Mouse (Mus musculus): ENCODE results near the gene Tedc1.
A peak's percentile ranks its signal among the peaks of the same experiment; 100 is the strongest.

Tedc1 gene

GRCm38 (mm10) chr12:113155887-113156539, at the start of gene Tedc1:
Gene Tedc1, plus strand, starts transcription at chr12:113156421.
- peak; percentile 99 for DNase-seq (ENCODE audit: low spot score in 2 of 2)

GRCm38 (mm10) chr12:113107431-113108124, 48.6 kb upstream of the Tedc1 start:
- no peak for DNase-seq (ENCODE audit: low spot score in 2 of 2)

GRCm38 (mm10) chr12:113108528-113109283, 47.5 kb upstream of the Tedc1 start:
- DNase-seq (ENCODE audit: low spot score in 2 of 2), result no peak

- no peak for DNase-seq (ENCODE audit: low spot score in 2 of 2)
Observed at GRCm38 (mm10) chr12:113109801-113110200, 46.4 kb upstream of the Tedc1 start.

GRCm38 (mm10) chr12:113114141-113114540, 42.1 kb upstream of the Tedc1 start:
- no peak for DNase-seq (ENCODE audit: low spot score in 2 of 2)

- DNase-seq (ENCODE audit: low spot score in 2 of 2), result no peak
Observed at GRCm38 (mm10) chr12:113114856-113115538, 41.2 kb upstream of the Tedc1 start.

GRCm38 (mm10) chr12:113119516-113120410, 36.5 kb upstream of the Tedc1 start:
- peak in 1 of 2 experiments; percentile 82 for DNase-seq (ENCODE audit: low spot score in 2 of 2)

GRCm38 (mm10) chr12:113124726-113125125, 31.5 kb upstream of the Tedc1 start:
- DNase-seq (ENCODE audit: low spot score in 2 of 2), result no peak

- no peak for DNase-seq (ENCODE audit: low spot score in 2 of 2)
Observed at GRCm38 (mm10) chr12:113130732-113131131, 25.5 kb upstream of the Tedc1 start.

- DNase-seq (ENCODE audit: low spot score in 2 of 2), result no peak
Observed at GRCm38 (mm10) chr12:113131601-113132000, 24.6 kb upstream of the Tedc1 start.

- no peak for DNase-seq (ENCODE audit: low spot score in 2 of 2)
Observed at GRCm38 (mm10) chr12:113132567-113132966, 23.7 kb upstream of the Tedc1 start.

- no peak for DNase-seq (ENCODE audit: low spot score in 2 of 2)
Observed at GRCm38 (mm10) chr12:113133260-113133659, 23.0 kb upstream of the Tedc1 start.

- no peak for DNase-seq (ENCODE audit: low spot score in 2 of 2)
Observed at GRCm38 (mm10) chr12:113133861-113134403, 22.3 kb upstream of the Tedc1 start.

- DNase-seq (ENCODE audit: low spot score in 2 of 2), result no peak
Observed at GRCm38 (mm10) chr12:113134502-113134901, 21.7 kb upstream of the Tedc1 start.

GRCm38 (mm10) chr12:113135401-113135800, 20.8 kb upstream of the Tedc1 start:
- no peak for DNase-seq (ENCODE audit: low spot score in 2 of 2)

GRCm38 (mm10) chr12:113136492-113137020, 19.7 kb upstream of the Tedc1 start:
- DNase-seq (ENCODE audit: low spot score in 2 of 2), result no peak

- DNase-seq (ENCODE audit: low spot score in 2 of 2), result no peak
Observed at GRCm38 (mm10) chr12:113137260-113138213, 18.7 kb upstream of the Tedc1 start.

- no peak for DNase-seq (ENCODE audit: low spot score in 2 of 2)
Observed at GRCm38 (mm10) chr12:113138291-113138690, 17.9 kb upstream of the Tedc1 start.

All from left cerebral cortex, adult 9 months (tissue).